Comparison of ENCODE assay signal across 11 mouse cellular contexts in the genomic region with DNA sequence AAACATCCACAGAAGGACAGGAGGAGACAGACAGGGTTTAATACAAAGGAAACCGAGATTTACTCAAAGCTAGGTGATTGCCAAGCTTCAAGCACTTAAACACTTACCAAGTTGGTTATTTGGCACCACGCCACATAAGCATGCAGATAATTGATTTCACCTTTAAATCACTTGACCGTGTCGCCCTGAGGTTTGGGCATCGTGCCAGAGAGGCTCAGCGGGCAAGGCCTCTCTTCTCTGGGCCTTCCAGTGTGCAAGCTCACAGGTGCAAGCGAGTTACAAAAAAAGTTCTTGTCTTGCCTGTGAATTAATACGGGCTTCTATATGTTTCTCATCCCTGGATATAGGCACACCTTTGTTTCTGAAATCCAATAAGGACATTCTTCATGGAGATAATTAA.
DNase-seq lines count a peak whose midpoint lies in the region; ATAC-seq and TF ChIP-seq lines count a peak whose summit lies in the region.
"Had no signal": no experiment of that assay in that cellular context is flagged by ENCODE, and none has a peak within 500 bp of the region (broad histone marks: within the 10 kb centered on the region; RNA-seq: fewer than 3 reads in every experiment).

No protein-coding gene starts in this region.

- no peak for TF ChIP-seq CTCF in midbrain, postnatal 0 days (IDR thresholded peaks at IDR 0.05)

- WGBS in heart, embryonic 15.5 days, result 33% methylated on average over 8 of the region's 8 CpGs
- 81% methylated on average over 8 of the region's 8 CpGs for WGBS in heart, embryonic 10.5 days
- WGBS in midbrain, postnatal 0 days, result 44% methylated on average over 8 of the region's 8 CpGs

- H3K27me3 ChIP-seq in heart, embryonic 15.5 days, result 0 out of 2 replicates have a peak, but pooled peaks cover 3% of the 10 kb centered on the region
- H3K27me3 ChIP-seq in heart, embryonic 10.5 days (ENCODE audit: insufficient read depth, poor library complexity, severe bottlenecking), result 0 out of 2 replicates have a peak, but pooled peaks cover 4% of the 10 kb centered on the region
- H3K27me3 ChIP-seq in midbrain, postnatal 0 days (ENCODE audit: insufficient read depth, low read length), result no peaks in the 10 kb centered on the region
- H3K27me3 ChIP-seq: midbrain, embryonic 12.5 days had no signal

- 0 out of 2 replicates have a peak, but pooled peaks have one; percentile 66 for ATAC-seq in heart, embryonic 15.5 days (replicated peaks; ENCODE audit: insufficient number of reproducible peaks, insufficient read depth, low FRiP score, low read depth)
- ATAC-seq in midbrain, postnatal 0 days (ENCODE audit: low FRiP score), result no peak

- H3K4me2 ChIP-seq in heart, embryonic 15.5 days, result no peak overlapping the region
- H3K4me2 ChIP-seq in midbrain, postnatal 0 days (ENCODE audit: low read depth, low read length, poor library complexity, severe bottlenecking), result no peak overlapping the region
- H3K4me2 ChIP-seq: midbrain, embryonic 12.5 days had no signal

- no peak overlapping the region for H3K27ac ChIP-seq in heart, embryonic 15.5 days
- H3K27ac ChIP-seq in heart, embryonic 10.5 days, result no peak overlapping the region
- no peak overlapping the region for H3K27ac ChIP-seq in midbrain, postnatal 0 days (ENCODE audit: low read depth, low read length)
- H3K27ac ChIP-seq: midbrain, embryonic 12.5 days had no signal

- H3K9ac ChIP-seq in heart, embryonic 15.5 days, result no peak overlapping the region
- no peak overlapping the region for H3K9ac ChIP-seq in midbrain, postnatal 0 days (replicated peaks; ENCODE audit: low read length, poor library complexity, severe bottlenecking)
- H3K9ac ChIP-seq: midbrain, embryonic 12.5 days had no signal

- H3K36me3 ChIP-seq in heart, embryonic 15.5 days, result no peaks in the 10 kb centered on the region
- H3K36me3 ChIP-seq in heart, embryonic 10.5 days, result no peaks in the 10 kb centered on the region
- no peaks in the 10 kb centered on the region for H3K36me3 ChIP-seq in midbrain, postnatal 0 days (ENCODE audit: insufficient read depth, low read length)
- H3K36me3 ChIP-seq: G1E; midbrain, embryonic 12.5 days had no signal

- no peaks in the 10 kb centered on the region for H3K9me3 ChIP-seq in heart, embryonic 15.5 days (replicated peaks)
- no peaks in the 10 kb centered on the region for H3K9me3 ChIP-seq in heart, embryonic 10.5 days
- H3K9me3 ChIP-seq in midbrain, postnatal 0 days (ENCODE audit: low read length), result no peaks in the 10 kb centered on the region
- H3K9me3 ChIP-seq: midbrain, embryonic 12.5 days had no signal

- H3K4me1 ChIP-seq in heart, embryonic 15.5 days (replicated peaks), result peaks cover 18% of the 10 kb centered on the region
- no peaks in the 10 kb centered on the region for H3K4me1 ChIP-seq in heart, embryonic 10.5 days
- H3K4me1 ChIP-seq in midbrain, postnatal 0 days (ENCODE audit: insufficient read depth, low read length), result no peaks in the 10 kb centered on the region

- no peak overlapping the region for H3K4me3 ChIP-seq in heart, embryonic 15.5 days
- no peak overlapping the region for H3K4me3 ChIP-seq in heart, embryonic 10.5 days
- H3K4me3 ChIP-seq in midbrain, postnatal 0 days (ENCODE audit: low read depth, low read length), result no peak overlapping the region
- H3K4me3 ChIP-seq: midbrain, embryonic 12.5 days had no signal

- no peak for DNase-seq in heart, embryonic 10.5 days (ENCODE audit: low spot score)
- DNase-seq in urinary bladder, postnatal 10 days (ENCODE audit: low spot score), result peak; percentile 14
- no peak for DNase-seq in urinary bladder, postnatal 4 days (ENCODE audit: low spot score in 2 of 2)
- DNase-seq in kidney, postnatal 25 days, result peak; percentile 86 to 87
- DNase-seq in frontal cortex, postnatal 36 days (ENCODE audit: low spot score in 2 of 2), result no peak
- no peak for DNase-seq in midbrain, postnatal 0 days (ENCODE audit: low spot score)
- no peak for DNase-seq in embryo, embryonic 10.5 days (ENCODE audit: low spot score)
- DNase-seq: spleen, adult 18-20 months had no signal

Comparison
In these comparisons a context has a peak if more than half of its experiments do, and no peak if none do; other contexts are left out.
1. DNase-seq: peak in urinary bladder, postnatal 10 days (single experiment) and kidney, postnatal 25 days (2 of 2); none in heart, embryonic 10.5 days (single experiment), urinary bladder, postnatal 4 days (0 of 2), frontal cortex, postnatal 36 days (0 of 2), midbrain, postnatal 0 days (single experiment) and embryo, embryonic 10.5 days (single experiment).